Comparison of ENCODE assay signal across 16 mouse cellular contexts in the genomic region with DNA sequence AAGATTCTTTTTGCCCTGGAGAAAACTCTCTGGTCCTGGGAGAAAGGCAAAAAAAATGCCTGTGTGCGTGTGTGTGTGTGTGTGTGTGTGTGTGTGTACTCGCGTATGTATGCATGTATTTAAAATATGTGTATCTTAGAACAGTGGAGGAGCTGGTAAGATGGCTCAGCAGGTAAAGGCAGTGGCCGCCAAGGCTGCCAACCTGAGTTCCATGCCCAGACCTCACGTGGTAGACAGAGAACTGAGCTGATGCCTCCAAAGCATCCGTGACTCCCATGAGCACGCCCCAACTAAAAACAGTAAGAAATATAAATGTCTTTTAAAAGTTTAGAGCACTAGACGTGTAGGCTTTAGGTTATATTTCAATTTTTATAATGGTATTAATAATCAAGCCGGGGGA.
"Had no signal": no experiment of that assay in that cellular context is flagged by ENCODE, and none has a peak within 500 bp of the region (broad histone marks: within the 10 kb centered on the region; RNA-seq: fewer than 3 reads in every experiment).

No protein-coding gene starts in this region.

- DNase-seq: heart, postnatal 10 days; heart, postnatal 14 days; heart, postnatal 36 days; heart, postnatal 4 days; kidney, adult 11 months; kidney, adult 18-20 months; kidney, adult 2 months; kidney, adult 8-10 months; kidney, adult 9 months; kidney, postnatal 10 days; kidney, postnatal 14 days; kidney, postnatal 25 days; kidney, postnatal 36 days; kidney, postnatal 4 days; layer of hippocampus, adult 9-11 months; layer of hippocampus, postnatal 36 days had no signal
